Mouse (Mus musculus): ENCODE measurements at regions not wholly inside any gene's neighbourhood (a gene's known extent, or its start where the extent isn't known, plus 50 kb on each side); places are given as distances from the start of the nearest gene placed in this dataset.

DNA sequence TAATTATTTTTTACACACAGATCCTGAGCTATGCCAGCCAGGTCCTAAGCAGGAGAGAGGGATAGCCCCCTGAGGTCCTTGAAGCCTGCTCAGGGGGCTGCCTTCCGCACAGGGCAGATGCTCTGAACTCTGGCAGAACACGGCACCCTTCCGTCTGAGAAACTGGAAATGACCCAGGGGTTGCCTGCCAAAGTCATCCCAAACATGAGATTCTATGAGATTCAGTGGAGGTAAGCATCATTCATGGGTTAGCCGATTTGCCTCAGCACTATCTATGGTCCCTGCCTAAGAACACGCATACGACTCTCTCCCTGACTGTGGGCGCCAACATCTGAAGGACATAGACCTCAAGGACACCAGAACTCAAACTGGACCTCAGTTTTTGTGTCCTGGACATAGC, 152.8 kb downstream of the Bcl11b start:
- DNase-seq: no peak

GRCm38 (mm10) chr12:107852921-107853320, 150.5 kb downstream of the Bcl11b start:
- DNase-seq: no peak

DNA sequence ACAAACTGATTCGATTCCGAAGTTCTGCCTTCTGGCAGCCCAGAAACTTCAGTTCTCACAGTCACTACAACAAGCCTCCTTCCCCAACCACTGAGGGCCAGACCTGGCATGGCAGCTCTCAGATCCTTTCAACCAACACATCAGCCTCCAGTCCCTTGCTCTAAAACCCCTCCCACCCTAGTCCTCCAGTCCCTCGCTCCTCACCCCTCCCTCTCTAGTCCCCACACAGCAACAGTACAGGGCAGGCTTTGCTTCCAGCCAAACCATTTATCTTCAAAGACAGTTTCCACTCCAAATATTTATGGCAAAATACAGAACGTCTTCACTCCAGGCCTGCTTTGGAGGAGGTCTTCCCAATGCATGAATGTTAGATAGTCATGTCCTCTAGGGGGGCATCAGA, 147.9 kb downstream of the Bcl11b start:
- DNase-seq: no peak

DNA sequence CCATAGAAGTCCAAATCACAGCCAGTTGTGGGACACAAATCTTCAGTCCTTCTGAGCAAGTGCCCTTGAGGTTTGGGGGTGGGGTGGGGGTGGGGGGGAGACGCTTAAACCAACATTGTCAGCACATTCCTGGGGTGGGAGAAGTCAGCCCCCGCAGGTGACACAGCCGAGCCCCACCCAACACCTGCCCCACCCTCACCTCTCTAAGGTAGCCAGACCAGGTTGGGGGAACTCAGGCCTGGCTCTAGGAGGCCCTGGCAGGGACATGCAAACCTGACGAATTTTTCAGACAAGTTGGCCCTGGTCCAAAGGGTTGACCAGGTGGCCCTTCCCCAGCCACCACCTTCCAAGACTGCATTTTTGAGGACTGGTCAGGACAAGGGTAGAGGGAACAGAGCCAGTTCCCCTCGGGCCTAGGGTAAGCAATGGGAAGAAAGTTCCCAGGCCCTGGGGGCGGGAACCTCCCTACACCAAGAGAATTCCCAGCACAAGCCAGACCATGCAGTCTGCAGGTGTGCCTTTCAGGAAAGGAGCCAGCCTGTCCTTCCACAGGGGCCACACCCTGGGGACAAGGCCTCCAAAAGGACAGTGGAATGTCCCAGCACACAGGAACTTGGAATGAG, 146.9 kb downstream of the Bcl11b start:
- no peak for DNase-seq

DNA sequence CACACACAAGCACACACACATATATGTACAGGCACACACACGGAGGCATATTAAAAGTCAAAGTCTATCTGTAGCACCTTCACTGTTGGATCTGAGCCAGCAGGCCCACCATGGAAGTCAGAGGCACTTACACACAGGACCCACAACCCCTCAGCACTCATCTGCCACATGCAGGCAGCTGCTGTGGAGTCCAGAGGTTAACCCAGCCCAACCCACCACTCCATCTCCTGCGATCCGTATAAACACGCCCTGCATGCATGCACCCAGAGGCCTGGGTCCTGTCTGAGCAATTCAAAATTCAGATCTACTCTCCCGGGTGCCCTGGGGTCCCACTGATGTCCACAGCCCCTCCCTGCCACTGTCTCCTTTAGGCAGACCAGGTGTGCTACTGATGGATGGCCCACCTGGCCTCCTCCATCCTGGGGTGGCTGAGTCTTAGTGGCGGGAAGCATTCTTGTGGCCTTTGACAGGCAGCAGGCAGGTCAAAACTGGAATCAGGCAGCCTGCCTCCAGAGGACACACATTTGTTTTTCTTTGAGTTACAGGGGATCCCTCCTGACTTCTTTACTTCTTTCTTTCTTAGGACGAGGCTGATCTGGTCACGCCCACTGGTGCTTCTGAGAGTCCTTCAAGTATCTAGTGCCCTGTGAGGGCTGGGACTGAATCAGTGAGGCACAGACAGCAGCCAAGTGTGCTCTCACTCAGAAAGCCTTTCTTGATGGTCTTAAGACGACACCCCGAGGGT, 144.7 kb downstream of the Bcl11b start:
- DNase-seq: no peak

DNA sequence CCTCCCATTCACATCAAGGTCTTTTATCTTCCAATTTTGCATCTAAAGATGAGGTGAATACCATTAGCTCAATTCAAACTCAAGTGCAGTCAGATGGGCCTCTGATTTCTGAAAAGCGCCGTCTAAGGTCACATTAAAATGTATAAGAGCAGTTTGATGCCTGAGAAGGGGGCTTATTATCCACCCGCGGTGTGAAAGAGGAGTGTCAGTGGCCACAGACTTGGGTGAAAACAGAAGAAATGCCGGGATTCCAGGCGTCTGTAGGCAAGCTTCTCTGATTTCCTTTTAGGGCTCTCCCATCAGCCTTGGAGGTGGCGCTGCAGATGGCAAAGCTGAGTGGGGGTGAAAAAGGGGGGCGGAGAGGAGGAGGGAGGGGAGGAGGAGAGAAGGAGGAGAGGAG, 143.7 kb downstream of the Bcl11b start:
- no peak for DNase-seq

- no peak for DNase-seq
These were observed 143.0 kb downstream of the Bcl11b start for GRCm38 (mm10) chr12:107860358-107860757.

Measured in cerebellum, adult 11 months (tissue).